Mouse (Mus musculus) heart, adult 10 weeks (tissue): ENCODE measurements around the gene Gm27179. TPM values are rescaled to one million over a fixed set of nuclear protein-coding genes. Genes with fewer than 3 reads are reported as not detected.

Experiments
- polyA plus RNA-seq: library from polyadenylated mRNA; stranded (reverse); fragments of 350-450 nt; fragmentation: Illumina TruSeq; extraction: RNeasy Lipid Tissue Mini Kit (QIAGEN cat#74804); gene quantifications from one replicate; pipeline ENCODE4 v1.2.3, GENCODE M21; 2014; ENCODE audit warnings: low read depth, low replicate concordance

Gm27179 gene
- not detected for polyA plus RNA-seq

DNA sequence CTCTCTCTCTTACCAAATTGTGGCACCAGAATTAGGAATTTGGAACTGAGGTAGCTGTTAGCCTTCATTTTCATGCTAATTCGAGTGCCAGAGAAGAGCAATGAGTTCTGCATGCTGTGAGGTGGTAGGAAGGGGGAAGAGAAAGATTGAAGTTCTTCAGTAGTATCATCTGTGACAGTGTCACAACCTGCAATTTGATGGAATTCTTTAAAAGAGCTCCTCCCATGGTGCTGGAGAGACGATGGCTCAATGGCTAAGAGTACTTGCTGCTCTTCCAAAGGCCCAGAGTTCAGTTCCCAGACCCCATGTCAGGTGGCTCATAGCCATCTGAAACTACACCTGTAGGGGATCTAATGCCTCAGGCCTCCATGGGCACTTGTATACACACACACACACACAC is at the start of gene Gm27179:
Gm27179 (minus strand) TSS at position 101 of the 400 bp plus-strand sequence.

GRCm38 (mm10) chr14:69555110-69555831 is 42.9 kb upstream of the Gm27179 start, which contains the start of gene Entpd4b:
Gene Entpd4b, plus strand, starts transcription at chr14:69555424.

DNA sequence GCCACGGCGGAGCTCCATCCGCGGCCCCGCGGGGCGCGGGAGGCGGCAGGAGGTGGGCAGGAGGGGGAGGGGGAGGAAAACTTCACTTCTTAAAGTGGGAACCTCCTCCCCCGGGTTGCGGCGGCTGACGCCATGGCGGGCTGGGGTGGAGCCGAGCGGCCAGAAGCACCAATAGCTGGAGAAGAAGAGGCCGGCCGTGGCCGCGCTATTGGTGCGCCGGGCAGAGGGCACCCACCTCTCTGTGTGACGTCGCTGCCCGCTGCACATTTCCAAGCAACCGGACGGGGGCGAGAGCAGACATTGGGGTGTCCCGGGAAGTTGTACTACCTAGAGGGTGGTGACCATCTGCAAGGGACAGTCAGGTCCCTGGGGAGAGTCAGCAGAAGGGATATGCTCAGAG is 9.2 kb downstream of the Gm27179 start, which contains the start of gene Gm16867:
Gm16867 (minus strand) TSS at position 189 of the 400 bp plus-strand sequence.

Other genes with a start within 250 kb of the Gm27179 start
- not detected for gene Synb, start 218.2 kb downstream of the Gm27179 start, polyA plus RNA-seq
- 1.8 TPM for gene Gm16867, start 9.2 kb downstream of the Gm27179 start, polyA plus RNA-seq
- 56.5 TPM for gene Entpd4b, start 42.9 kb upstream of the Gm27179 start, polyA plus RNA-seq